Mouse (Mus musculus) hindbrain, embryonic 15.5 days (tissue): ENCODE data around the gene Ephb1. TPM values are rescaled to one million over a fixed set of nuclear protein-coding genes. Genes with fewer than 3 reads are reported as not detected.

Source experiments
- ATAC-seq: fragments of 200-750 bp; cut with Nextera tagmentation; 2 replicates; pipeline ENCODE4 v1.8.0; 2017; ENCODE audit warnings: low read depth, moderate number of reproducible peaks, moderate TSS enrichment; ENCODE audit not compliant: low FRiP score
- H3K27ac ChIP-seq: fragments of 300-500 bp; sonication (generic); replicated peaks from 2 replicates; pipeline ENCODE4 v1.5.1; 2015; ENCODE audit warnings: mild to moderate bottlenecking, inconsistent platforms
- H3K27me3 ChIP-seq: fragments of 300-500 bp; sonication (generic); 2 replicates; pipeline ENCODE4 v1.6.1; 2015; ENCODE audit warnings: control low read depth, inconsistent platforms
- H3K36me3 ChIP-seq: fragments of 300-500 bp; sonication (generic); 2 replicates; pipeline ENCODE4 v1.6.1; 2015; ENCODE audit warnings: control low read depth, inconsistent platforms
- H3K4me1 ChIP-seq: fragments of 300-500 bp; sonication (generic); replicated peaks from 2 replicates; pipeline ENCODE4 v1.6.1; 2015; ENCODE audit warnings: control low read depth, inconsistent platforms
- H3K4me2 ChIP-seq: fragments of 300-500 bp; sonication (generic); 2 replicates; pipeline ENCODE4 v1.6.1; 2015; ENCODE audit warnings: moderate library complexity, mild to moderate bottlenecking, inconsistent platforms
- H3K4me3 ChIP-seq: fragments of 300-500 bp; sonication (generic); 2 replicates; pipeline ENCODE4 v1.5.1; 2015; ENCODE audit warnings: mild to moderate bottlenecking, inconsistent platforms
- H3K9ac ChIP-seq: fragments of 300-500 bp; sonication (generic); 2 replicates; pipeline ENCODE4 v1.6.1; 2015; ENCODE audit warnings: inconsistent platforms
- H3K9me3 ChIP-seq: fragments of 300-500 bp; sonication (generic); 2 replicates; pipeline ENCODE4 v1.6.1; 2016; ENCODE audit warnings: control low read depth, inconsistent platforms
- WGBS: fragments of 180-500 bp; shearing (Covaris S2); methylation state at CpG from one replicate; pipeline ENCODE4 v1.1.7; 2015; 5-methylcytosine and 5-hydroxymethylcytosine counted together
- polyA plus RNA-seq: library from polyadenylated mRNA; unstranded; fragments of >200 nt; fragmentation: Nextera tagmentation; extraction: Ambion mirVana; gene quantifications from 2 replicates; pipeline ENCODE4 v1.2.1, GENCODE M21; 2015

Gene Ephb1
- polyA plus RNA-seq, 1 experiment from 2014 or later, result 53.1 TPM

DNA sequence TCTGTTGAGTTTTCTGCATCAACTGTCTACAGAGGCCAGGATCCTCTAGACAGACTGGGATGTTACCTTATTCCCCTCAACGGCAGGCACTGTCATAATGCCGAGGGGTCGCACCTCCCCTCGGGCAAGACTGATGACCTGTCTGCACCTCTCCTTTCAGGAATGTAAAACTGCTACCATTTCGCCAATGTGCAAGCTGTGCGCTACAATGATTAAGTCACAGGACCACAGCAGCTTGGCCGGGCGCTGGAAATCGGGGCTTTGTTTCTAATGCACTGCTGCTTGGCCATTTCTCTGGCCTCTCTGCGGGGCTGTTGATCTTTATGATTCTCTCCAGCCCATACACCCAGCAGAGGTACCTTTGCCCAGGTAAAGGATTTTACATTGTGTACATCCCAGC, 346.8 kb downstream of the Ephb1 start:
- WGBS, result 72% methylated on average over 10 of the region's 10 CpGs
- Histone ChIP-seq H3K9me3 (no peaks in the 10 kb centered on the region), H3K27me3 (no peaks in the 10 kb centered on the region), H3K9ac (no peak overlapping the region), H3K4me2 (no peak overlapping the region), H3K4me3 (no peak overlapping the region), H3K36me3 (no peaks in the 10 kb centered on the region), H3K4me1 (0 out of 2 replicates have a peak, but pooled peaks cover 4% of the 10 kb centered on the region), H3K27ac (no peak overlapping the region)
- no peak for ATAC-seq

DNA sequence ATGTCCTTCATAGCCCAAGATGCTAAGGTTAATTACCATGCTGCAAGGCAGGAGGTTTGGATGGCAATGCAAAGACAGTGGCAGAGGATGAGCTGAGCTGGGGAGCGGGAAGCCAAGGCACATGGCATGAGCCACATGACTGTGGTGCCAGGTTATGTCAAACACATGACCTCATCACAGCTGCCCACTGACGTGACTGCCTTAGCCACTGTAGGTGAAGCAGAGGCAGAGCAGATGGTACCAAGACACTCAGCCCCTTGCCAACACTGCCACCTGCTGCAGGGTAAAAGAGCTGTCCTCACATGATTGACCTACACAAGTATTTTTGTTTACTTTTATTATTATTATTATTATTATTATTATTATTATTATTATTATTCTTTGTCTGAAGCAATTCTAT, 348.0 kb downstream of the Ephb1 start:
- no peaks in the 10 kb centered on the region for H3K9me3 ChIP-seq
- no peak overlapping the region for H3K9ac ChIP-seq
- no peak overlapping the region for H3K27ac ChIP-seq
- ATAC-seq, result peak; percentile 55; the same call in 1 of the 2 replicates
- 0 out of 2 replicates have a peak, but pooled peaks cover 4% of the 10 kb centered on the region for H3K4me1 ChIP-seq
- 45% methylated on average over 2 of the region's 2 CpGs for WGBS
- no peaks in the 10 kb centered on the region for H3K27me3 ChIP-seq
- H3K36me3 ChIP-seq, result no peaks in the 10 kb centered on the region
- H3K4me3 ChIP-seq, result no peak overlapping the region
- no peak overlapping the region for H3K4me2 ChIP-seq

- Histone ChIP-seq H3K4me1 (0 out of 2 replicates have a peak, but pooled peaks cover 4% of the 10 kb centered on the region), H3K36me3 (no peaks in the 10 kb centered on the region), H3K9ac (no peak overlapping the region), H3K4me2 (no peak overlapping the region), H3K9me3 (no peaks in the 10 kb centered on the region), H3K27ac (no peak overlapping the region), H3K4me3 (no peak overlapping the region), H3K27me3 (no peaks in the 10 kb centered on the region)
- no peak for ATAC-seq
- 45% methylated on average over 5 of the region's 5 CpGs for WGBS
Observed at GRCm38 (mm10) chr9:102002920-102003319, 351.6 kb downstream of the Ephb1 start.

DNA sequence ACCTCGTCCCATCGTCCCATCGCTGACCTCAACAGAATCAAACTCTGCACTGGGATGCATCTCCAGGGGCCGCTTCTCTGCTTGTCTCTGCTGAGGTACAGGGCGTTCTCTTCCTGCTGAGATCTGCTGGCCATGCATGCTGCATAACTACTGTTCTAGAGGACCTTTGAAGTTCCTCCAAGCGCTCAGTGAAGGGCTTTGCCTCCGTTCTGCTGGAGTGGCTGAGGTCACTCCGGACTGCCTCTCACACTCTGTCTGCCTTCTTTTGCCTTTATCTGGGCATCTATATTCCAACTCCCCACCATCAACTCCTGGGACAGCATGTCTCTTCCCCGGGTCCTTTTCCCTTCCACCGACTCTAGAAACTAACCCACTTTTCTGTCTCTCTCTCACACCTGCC, 352.3 kb downstream of the Ephb1 start:
- no peak overlapping the region for H3K4me3 ChIP-seq
- no peaks in the 10 kb centered on the region for H3K36me3 ChIP-seq
- no peak for ATAC-seq
- WGBS, result 86% methylated on average over 10 of the region's 10 CpGs
- no peak overlapping the region for H3K4me2 ChIP-seq
- H3K27ac ChIP-seq, result no peak overlapping the region
- H3K9me3 ChIP-seq, result no peaks in the 10 kb centered on the region
- 0 out of 2 replicates have a peak, but pooled peaks cover 4% of the 10 kb centered on the region for H3K4me1 ChIP-seq
- no peaks in the 10 kb centered on the region for H3K27me3 ChIP-seq
- no peak overlapping the region for H3K9ac ChIP-seq

DNA sequence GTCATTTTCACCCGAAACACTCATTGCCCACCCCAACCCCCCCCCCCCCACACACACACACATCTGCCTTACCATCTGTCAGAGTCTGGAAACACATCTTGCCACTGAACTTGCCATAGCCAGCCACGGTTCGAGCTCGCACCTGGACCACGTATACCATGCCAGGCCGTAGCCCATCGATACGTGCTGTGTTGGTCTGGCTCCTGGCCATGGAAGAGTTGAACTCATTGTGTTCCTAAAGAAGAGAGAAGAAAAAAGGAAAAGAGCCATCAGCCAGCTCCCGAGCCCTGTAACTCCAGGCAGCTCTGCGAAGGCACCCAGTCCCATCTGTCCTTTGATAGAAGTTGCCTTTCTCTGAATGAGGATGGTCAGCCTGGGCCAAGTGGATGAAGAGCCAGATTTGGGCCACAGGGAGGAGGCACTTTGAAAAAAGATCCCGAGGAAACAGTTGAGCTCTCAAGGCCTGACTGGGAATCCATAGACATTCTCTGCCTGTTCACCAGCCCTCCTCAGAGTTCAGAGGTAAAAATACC, 352.8 kb downstream of the Ephb1 start:
- Histone ChIP-seq H3K27me3 (no peaks in the 10 kb centered on the region), H3K9me3 (no peaks in the 10 kb centered on the region), H3K36me3 (no peaks in the 10 kb centered on the region), H3K9ac (no peak overlapping the region), H3K4me3 (no peak overlapping the region), H3K4me2 (no peak overlapping the region), H3K27ac (no peak overlapping the region), H3K4me1 (peaks cover 7% of the 10 kb centered on the region; the same call in 1 of the 2 replicates)
- no peak for ATAC-seq
- 85% methylated on average over 11 of the region's 11 CpGs for WGBS

GRCm38 (mm10) chr9:101999690-102000089, 354.8 kb downstream of the Ephb1 start:
- peaks cover 6% of the 10 kb centered on the region; the same call in 1 of the 2 replicates for H3K4me1 ChIP-seq
- 73% methylated on average over 4 of the region's 4 CpGs for WGBS
- no peak overlapping the region for H3K4me2 ChIP-seq
- no peak overlapping the region for H3K27ac ChIP-seq
- ATAC-seq, result no peak
- no peaks in the 10 kb centered on the region; the same call in 1 of the 2 replicates for H3K36me3 ChIP-seq
- no peak overlapping the region for H3K4me3 ChIP-seq
- H3K9me3 ChIP-seq, result no peaks in the 10 kb centered on the region
- H3K27me3 ChIP-seq, result no peaks in the 10 kb centered on the region
- no peak overlapping the region for H3K9ac ChIP-seq

DNA sequence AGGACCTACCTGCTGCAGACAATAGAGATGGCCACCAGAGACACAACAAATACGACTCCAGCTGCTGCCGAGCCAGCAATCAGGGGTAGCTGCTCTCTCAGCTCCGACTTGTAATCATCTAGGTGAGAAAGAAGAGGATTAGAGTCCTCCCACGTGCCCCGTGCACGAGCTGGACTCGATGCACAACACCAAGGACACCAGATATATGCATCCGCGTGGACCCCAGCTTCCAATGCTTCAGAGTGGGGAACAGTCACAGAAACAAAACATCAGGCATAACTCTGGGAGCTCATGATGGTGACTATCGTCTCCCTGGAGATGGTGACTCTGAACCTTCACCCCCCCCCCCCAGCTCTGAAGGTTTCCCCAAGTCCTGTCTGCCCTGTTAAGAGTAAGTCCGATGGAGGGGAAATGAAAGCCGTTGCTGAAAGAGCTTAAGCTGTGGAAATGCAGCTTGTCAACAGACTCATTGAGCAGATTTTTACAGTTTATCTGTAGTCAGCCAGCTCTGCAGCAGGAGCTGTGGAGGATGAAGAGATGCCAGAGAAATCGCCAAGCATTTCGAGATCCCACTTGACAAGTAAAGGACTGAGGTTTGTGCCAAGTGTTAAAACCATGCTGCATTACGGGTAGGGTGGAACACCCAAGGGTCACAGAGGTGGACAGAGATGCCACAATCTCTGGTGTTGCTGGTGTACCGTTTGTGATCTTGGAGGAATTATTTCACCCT, 357.6 kb downstream of the Ephb1 start:
- 0 out of 2 replicates have a peak overlapping the region, but pooled peaks have one; percentile 6 for H3K27ac ChIP-seq

DNA sequence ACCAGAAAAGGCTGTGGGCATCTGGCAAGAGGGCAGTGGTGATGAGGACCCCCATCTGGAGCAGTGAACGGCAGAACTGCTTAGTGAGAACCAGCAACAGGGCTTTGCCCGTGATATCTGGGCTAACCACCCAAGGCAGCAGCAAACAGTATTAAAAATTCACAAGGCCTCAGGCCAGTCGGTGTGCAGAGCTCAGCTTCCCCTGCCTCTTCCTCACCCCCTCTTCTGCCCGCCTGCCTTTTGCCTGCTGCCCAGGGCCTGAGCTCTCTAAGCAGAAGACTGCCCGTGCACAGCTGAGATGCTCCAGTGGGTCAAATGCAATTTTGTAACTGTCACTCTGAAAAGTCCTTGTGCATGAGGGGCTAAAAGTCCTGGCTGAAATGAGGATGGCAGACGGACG, 358.3 kb downstream of the Ephb1 start:
- 0 out of 2 replicates have a peak overlapping the region, but pooled peaks have one; percentile 19 for H3K27ac ChIP-seq
- H3K4me3 ChIP-seq, result no peak overlapping the region
- no peak for ATAC-seq
- no peaks in the 10 kb centered on the region for H3K27me3 ChIP-seq
- H3K36me3 ChIP-seq, result peaks cover 3% of the 10 kb centered on the region; the same call in 1 of the 2 replicates
- no peak overlapping the region for H3K9ac ChIP-seq
- H3K9me3 ChIP-seq, result no peaks in the 10 kb centered on the region
- H3K4me1 ChIP-seq, result peaks cover 6% of the 10 kb centered on the region; the same call in 1 of the 2 replicates
- no peak overlapping the region for H3K4me2 ChIP-seq
- WGBS, result 66% methylated on average over 7 of the region's 7 CpGs

More for the DNA sequence above, 357.6 kb downstream of the Ephb1 start:
- Histone ChIP-seq H3K9ac (no peak overlapping the region), H3K4me2 (no peak overlapping the region), H3K4me3 (no peak overlapping the region), H3K27me3 (no peaks in the 10 kb centered on the region), H3K4me1 (peaks cover 6% of the 10 kb centered on the region; the same call in 1 of the 2 replicates), H3K9me3 (no peaks in the 10 kb centered on the region), H3K36me3 (no peaks in the 10 kb centered on the region; the same call in 1 of the 2 replicates)
- no peak for ATAC-seq
- WGBS, result 72% methylated on average over 16 of the region's 16 CpGs

DNA sequence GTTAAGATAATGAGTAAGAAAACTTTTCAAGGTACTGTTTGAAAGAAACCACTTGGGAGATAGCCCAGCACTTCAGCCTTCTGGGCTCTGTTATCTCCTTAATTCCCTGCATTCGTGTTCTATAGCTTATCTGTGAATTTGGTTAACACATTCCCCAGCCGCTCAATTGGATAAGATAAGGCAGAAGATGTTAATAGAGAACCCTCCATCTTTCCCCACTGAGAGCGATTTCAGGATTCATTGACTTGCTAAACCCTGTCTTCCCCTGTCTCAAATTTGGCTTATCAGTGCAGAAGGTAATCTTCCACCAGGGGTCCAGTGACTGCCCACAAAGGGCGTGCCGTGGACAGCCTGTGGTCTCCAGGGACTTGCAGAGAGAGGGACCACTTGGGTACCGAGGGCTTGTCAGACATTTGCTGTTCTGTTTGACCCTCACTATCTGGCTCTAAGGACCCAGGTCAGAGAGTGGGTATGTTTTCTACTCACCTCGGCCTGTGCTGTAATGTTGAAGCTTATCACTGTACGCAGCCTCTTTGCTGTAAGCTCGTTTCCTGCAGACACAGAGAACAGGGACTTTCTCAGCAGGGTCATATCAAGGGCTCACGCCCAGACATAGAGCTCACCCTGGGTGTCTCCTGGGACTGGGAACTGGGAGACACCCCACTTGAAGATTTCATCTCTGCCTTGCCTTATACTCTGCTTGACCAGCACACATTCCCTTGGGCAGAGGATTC, 358.9 kb downstream of the Ephb1 start:
- no peak for ATAC-seq
- no peaks in the 10 kb centered on the region for H3K27me3 ChIP-seq
- H3K9me3 ChIP-seq, result no peaks in the 10 kb centered on the region
- H3K27ac ChIP-seq, result 0 out of 2 replicates have a peak overlapping the region, but pooled peaks have one; percentile 19
- H3K4me3 ChIP-seq, result no peak overlapping the region
- H3K4me1 ChIP-seq, result peaks cover 6% of the 10 kb centered on the region; the same call in 1 of the 2 replicates
- no peak overlapping the region for H3K9ac ChIP-seq
- no peak overlapping the region for H3K4me2 ChIP-seq
- peaks cover 3% of the 10 kb centered on the region; the same call in 1 of the 2 replicates for H3K36me3 ChIP-seq
- WGBS, result 80% methylated on average over 10 of the region's 10 CpGs

- 85% methylated on average over 2 of the region's 2 CpGs for WGBS
- Histone ChIP-seq H3K27ac (no peak overlapping the region), H3K9ac (no peak overlapping the region), H3K27me3 (no peaks in the 10 kb centered on the region), H3K9me3 (no peaks in the 10 kb centered on the region), H3K36me3 (peaks cover 3% of the 10 kb centered on the region; the same call in 1 of the 2 replicates), H3K4me3 (no peak overlapping the region), H3K4me1 (peaks cover 10% of the 10 kb centered on the region; the same call in 1 of the 2 replicates), H3K4me2 (no peak overlapping the region)
- no peak for ATAC-seq
Observed at GRCm38 (mm10) chr9:101994086-101994485, 360.4 kb downstream of the Ephb1 start.

- Histone ChIP-seq H3K9me3 (no peaks in the 10 kb centered on the region), H3K4me1 (peaks cover 14% of the 10 kb centered on the region; the same call in 1 of the 2 replicates), H3K4me3 (no peak overlapping the region), H3K27me3 (no peaks in the 10 kb centered on the region), H3K9ac (no peak overlapping the region), H3K36me3 (peaks cover 3% of the 10 kb centered on the region; the same call in 1 of the 2 replicates), H3K27ac (no peak overlapping the region), H3K4me2 (no peak overlapping the region)
- ATAC-seq, result no peak
- whole genome bisulfite sequencing, result 78% methylated on average over 12 of the region's 12 CpGs
Observed at GRCm38 (mm10) chr9:101990836-101991235, 363.7 kb downstream of the Ephb1 start.
